Mouse (Mus musculus): ENCODE measurements around the gene Olfr1129.
"Not testable (repeated sequence)": the region's sequence is repeated elsewhere in the genome, so short reads cannot be mapped to it uniquely, and the experiment has no call there.

Olfr1129 gene

GRCm38 (mm10) chr2:87573602-87574001, at the start of gene Olfr1129:
Gene Olfr1129 (plus strand): TSS chr2:87573902.
- DNase-seq = not testable (repeated sequence)

- not testable (repeated sequence) for DNase-seq
These were observed 47.6 kb upstream of the Olfr1129 start for GRCm38 (mm10) chr2:87525899-87526616.

GRCm38 (mm10) chr2:87531496-87531895, 42.2 kb upstream of the Olfr1129 start, which contains the start of gene Olfr153:
Gene Olfr153 (plus strand): TSS chr2:87531796.
- no peak for DNase-seq

- DNase-seq = no peak
These were observed 38.9 kb upstream of the Olfr1129 start for GRCm38 (mm10) chr2:87534826-87535225.

- no peak for DNase-seq
These were observed 28.3 kb upstream of the Olfr1129 start, which contains the start of gene Olfr1128 for GRCm38 (mm10) chr2:87545442-87545841. Gene Olfr1128 (minus strand): TSS chr2:87545542.

GRCm38 (mm10) chr2:87605912-87606311, 32.2 kb downstream of the Olfr1129 start, which contains the start of gene Olfr1130:
Gene Olfr1130 (plus strand): TSS chr2:87606212.
- DNase-seq = not testable (repeated sequence)

- no peak for DNase-seq
These were observed 53.1 kb downstream of the Olfr1129 start, which contains the start of gene Olfr1131 for GRCm38 (mm10) chr2:87626804-87627203. Gene Olfr1131 (plus strand): TSS chr2:87627104.

All from kidney, postnatal 36 days (tissue).